Comparison of ENCODE assay signal across 22 mouse cellular contexts in genomic region chr11:11943240-11944081, GRCm38 (mm10). TPM values are rescaled to one million over a fixed set of nuclear protein-coding genes. Genes with fewer than 3 reads are reported as not detected.
A peak's percentile ranks its signal among the peaks of the same experiment; 100 is the strongest.
DNase-seq lines count a peak whose midpoint lies in the region; ATAC-seq and TF ChIP-seq lines count a peak whose summit lies in the region.
"Had no signal": no experiment of that assay in that cellular context is flagged by ENCODE, and none has a peak within 500 bp of the region (broad histone marks: within the 10 kb centered on the region; RNA-seq: fewer than 3 reads in every experiment).

No protein-coding gene starts in this region.

- no peaks in the 10 kb centered on the region for H3K9me3 ChIP-seq in heart, embryonic 15.5 days (replicated peaks)
- H3K9me3 ChIP-seq in lung, embryonic 15.5 days = no peaks in the 10 kb centered on the region
- H3K9me3 ChIP-seq in embryonic facial prominence, embryonic 12.5 days = no peaks in the 10 kb centered on the region
- no peaks in the 10 kb centered on the region for H3K9me3 ChIP-seq in limb, embryonic 15.5 days
- H3K9me3 ChIP-seq: hindbrain, embryonic 15.5 days; liver, embryonic 12.5 days; neural tube, embryonic 13.5 days had no signal

- TF ChIP-seq EP300 in heart, adult 2 months (IDR thresholded peaks at IDR 0.05; ENCODE audit: insufficient read depth, low read depth, low read length) = no peak

- no peak for ATAC-seq in heart, embryonic 15.5 days (replicated peaks; ENCODE audit: insufficient number of reproducible peaks, insufficient read depth, low FRiP score, low read depth)
- ATAC-seq in lung, embryonic 15.5 days (ENCODE audit: borderline replicate concordance, extremely low read depth, low FRiP score, low TSS enrichment) = no peak
- no peak for ATAC-seq in embryonic facial prominence, embryonic 12.5 days (ENCODE audit: insufficient number of reproducible peaks, insufficient read depth, low FRiP score, low TSS enrichment)
- no peak for ATAC-seq in limb, embryonic 15.5 days (ENCODE audit: insufficient number of reproducible peaks, low FRiP score, low TSS enrichment, low read depth)
- ATAC-seq: forebrain, postnatal 0 days; liver, embryonic 12.5 days; midbrain, embryonic 16.5 days had no signal

- 84% methylated on average over 13 of the region's 13 CpGs for WGBS in heart, embryonic 15.5 days
- 88% methylated on average over 13 of the region's 13 CpGs for WGBS in heart, adult 2 months
- WGBS in lung, embryonic 15.5 days = 84% methylated on average over 13 of the region's 13 CpGs
- WGBS in embryonic facial prominence, embryonic 12.5 days = 86% methylated on average over 13 of the region's 13 CpGs
- WGBS in limb, embryonic 15.5 days = 87% methylated on average over 13 of the region's 13 CpGs

- H3K4me3 ChIP-seq in heart, embryonic 15.5 days = no peak overlapping the region
- no peak overlapping the region for H3K4me3 ChIP-seq in heart, adult 2 months
- no peak overlapping the region for H3K4me3 ChIP-seq in lung, embryonic 15.5 days
- no peak overlapping the region for H3K4me3 ChIP-seq in embryonic facial prominence, embryonic 12.5 days
- no peak overlapping the region for H3K4me3 ChIP-seq in limb, embryonic 15.5 days
- H3K4me3 ChIP-seq: hindbrain, embryonic 15.5 days; liver, embryonic 12.5 days; myocyte; neural tube, embryonic 13.5 days had no signal

- TF ChIP-seq CTCF in heart, adult 2 months (IDR thresholded peaks at IDR 0.05) = no peak

- peaks cover 33% of the 10 kb centered on the region for H3K4me1 ChIP-seq in heart, embryonic 15.5 days (replicated peaks)
- H3K4me1 ChIP-seq in heart, adult 2 months (ENCODE audit: control insufficient read depth, insufficient read depth, low read length) = peaks cover 2% of the 10 kb centered on the region; the same call in 1 of the 2 replicates
- peaks cover 11% of the 10 kb centered on the region for H3K4me1 ChIP-seq in lung, embryonic 15.5 days
- H3K4me1 ChIP-seq in embryonic facial prominence, embryonic 12.5 days = peaks cover 27% of the 10 kb centered on the region
- H3K4me1 ChIP-seq in limb, embryonic 15.5 days = peaks cover 15% of the 10 kb centered on the region
- H3K4me1 ChIP-seq: hindbrain, embryonic 15.5 days had no signal

- H3K4me2 ChIP-seq in heart, embryonic 15.5 days = no peak overlapping the region
- H3K4me2 ChIP-seq in lung, embryonic 15.5 days = no peak overlapping the region
- no peak overlapping the region for H3K4me2 ChIP-seq in embryonic facial prominence, embryonic 12.5 days (replicated peaks)
- no peak overlapping the region for H3K4me2 ChIP-seq in limb, embryonic 15.5 days
- H3K4me2 ChIP-seq: hindbrain, embryonic 15.5 days; liver, embryonic 12.5 days; neural tube, embryonic 13.5 days had no signal

- no peak overlapping the region for H3K9ac ChIP-seq in heart, embryonic 15.5 days
- no peak overlapping the region for H3K9ac ChIP-seq in heart, adult 2 months (ENCODE audit: low read depth, low read length)
- no peak overlapping the region for H3K9ac ChIP-seq in lung, embryonic 15.5 days
- no peak overlapping the region for H3K9ac ChIP-seq in embryonic facial prominence, embryonic 12.5 days
- H3K9ac ChIP-seq in limb, embryonic 15.5 days = no peak overlapping the region
- H3K9ac ChIP-seq: forebrain, postnatal 0 days; hindbrain, embryonic 15.5 days; liver, embryonic 12.5 days; neural tube, embryonic 13.5 days had no signal

- DNase-seq in heart, adult 2 months = no peak
- DNase-seq in lung, postnatal 36 days = no peak
- DNase-seq in kidney, adult 9 months = no peak
- DNase-seq: adrenal gland, postnatal 25 days; cerebellum, adult 9-10 months; forebrain, postnatal 0 days; gastrocnemius, postnatal 14 days; heart, adult 18-20 months; kidney, postnatal 10 days; left cerebral cortex, postnatal 4 days; lung, adult 18-20 months; lung, postnatal 4 days; thymus, postnatal 4 days had no signal

- no peaks in the 10 kb centered on the region for H3K27me3 ChIP-seq in heart, embryonic 15.5 days
- H3K27me3 ChIP-seq in heart, adult 2 months (ENCODE audit: control insufficient read depth, insufficient read depth, low read length) = no peaks in the 10 kb centered on the region
- H3K27me3 ChIP-seq in lung, embryonic 15.5 days = no peaks in the 10 kb centered on the region
- no peaks in the 10 kb centered on the region for H3K27me3 ChIP-seq in embryonic facial prominence, embryonic 12.5 days
- no peaks in the 10 kb centered on the region for H3K27me3 ChIP-seq in limb, embryonic 15.5 days
- H3K27me3 ChIP-seq: hindbrain, embryonic 15.5 days; liver, embryonic 12.5 days; neural tube, embryonic 13.5 days had no signal

- TF ChIP-seq POLR2A in heart, adult 2 months (IDR thresholded peaks at IDR 0.05; ENCODE audit: insufficient read depth, low read depth, low read length) = no peak

- intact Hi-C loops in heart, adult 2 months (cut with DNase I) = no loop called here

- H3K27ac ChIP-seq in heart, embryonic 15.5 days = peak overlapping the region; percentile 73
- H3K27ac ChIP-seq in heart, adult 2 months = no peak overlapping the region
- H3K27ac ChIP-seq in lung, embryonic 15.5 days = 0 out of 2 replicates have a peak overlapping the region, but pooled peaks have one; percentile 17
- H3K27ac ChIP-seq in embryonic facial prominence, embryonic 12.5 days = peak overlapping the region; percentile 74; the same call in 1 of the 2 replicates
- H3K27ac ChIP-seq in limb, embryonic 15.5 days = peak overlapping the region; percentile 35
- H3K27ac ChIP-seq: hindbrain, embryonic 15.5 days; liver, embryonic 12.5 days; neural tube, embryonic 13.5 days had no signal

- H3K79me2 ChIP-seq in heart, adult 2 months (replicated peaks; ENCODE audit: control insufficient read depth, insufficient read depth, low read length) = no peaks in the 10 kb centered on the region

- H3K36me3 ChIP-seq in heart, embryonic 15.5 days = peaks cover 56% of the 10 kb centered on the region
- peaks cover 9% of the 10 kb centered on the region for H3K36me3 ChIP-seq in heart, adult 2 months (ENCODE audit: control insufficient read depth, insufficient read depth, low read length)
- peaks cover 48% of the 10 kb centered on the region for H3K36me3 ChIP-seq in lung, embryonic 15.5 days
- H3K36me3 ChIP-seq in embryonic facial prominence, embryonic 12.5 days = peaks cover 58% of the 10 kb centered on the region
- peaks cover 37% of the 10 kb centered on the region for H3K36me3 ChIP-seq in limb, embryonic 15.5 days

RNA-seq across cellular contexts. Expression of gene Ddc, which starts 45.5 kb away (rescaled TPM):
- 92.1 and 115 TPM in 2 replicates for polyA plus RNA-seq in heart, embryonic 15.5 days (2015; fragmentation: Nextera tagmentation; extraction: Ambion mirVana)
- 1 to 10 TPM in 1 of 2 experiments, under 1 TPM in 1; 0.91 to 1.3 TPM for total RNA-seq in heart, adult 2 months (2021)
- polyA plus RNA-seq in heart, adult 2 months (2012; rRNA removed) = 2.3 and 4.4 TPM in 2 replicates
- polyA plus RNA-seq in lung, embryonic 15.5 days (2015; fragmentation: Nextera tagmentation; extraction: Ambion mirVana) = 15.4 and 16.4 TPM in 2 replicates
- 10.8 and 13.5 TPM in 2 replicates for polyA plus RNA-seq in embryonic facial prominence, embryonic 12.5 days (2016; fragmentation: Nextera tagmentation; extraction: Ambion mirVana)
- 17.6 and 35.9 TPM in 2 replicates for polyA plus RNA-seq in limb, embryonic 15.5 days (2015; fragmentation: Nextera tagmentation; extraction: Ambion mirVana)
